Mouse (Mus musculus) stomach, postnatal 0 days (tissue): ENCODE measurements around the gene Nek7.

Source experiments
- CTCF ChIP-seq: IDR thresholded peaks from 2 replicates; pipeline ENCODE4 v1.5.1; 2016; ENCODE audit warnings: antibody characterized with exemption, low read depth, mild to moderate bottlenecking, moderate library complexity
- EP300 ChIP-seq: optimal IDR thresholded peaks from 2 replicates; pipeline ENCODE3; 2016; ENCODE audit warnings: antibody characterized with exemption

GRCm38 (mm10) chr1:138640934-138641461 is 21.1 kb upstream of the Nek7 start:
- TF ChIP-seq CTCF (no peak), EP300 (no peak)
